Mouse (Mus musculus) adrenal gland, postnatal 10 days (tissue): ENCODE results near the gene Smc6. TPM values are rescaled to one million over a fixed set of nuclear protein-coding genes. Genes with fewer than 3 reads are reported as not detected.

Experiments
- DNase-seq: peaks from one replicate; pipeline ENCODE4 v3.0.0; 2021; ENCODE audit warnings: mixed read lengths
- long read RNA-seq, 2 experiments: library from polyadenylated mRNA; stranded (forward); transcript quantifications; one replicate each; pipeline ENCODE4 v2.0.0; 2021
- total RNA-seq, 2 experiments: library from RNA; stranded (reverse); gene quantifications; 2 replicates each; pipeline ENCODE4 v1.2.3; 2021

The Smc6 gene
- 10 to 100 TPM; 50.0 to 58.1 TPM for total RNA-seq
- long read RNA-seq, experiment 1, full-length matches to known transcripts, result 32 of 79 reads
- long read RNA-seq, experiment 1, partial matches to known transcripts, result 40 of 79 reads
- long read RNA-seq, experiment 1, other reads (novel, unspliced or antisense), result 7 of 79 reads
- long read RNA-seq, experiment 2, full-length matches to known transcripts, result 23 of 32 reads
- long read RNA-seq, experiment 2, partial matches to known transcripts, result 2 of 32 reads
- long read RNA-seq, experiment 2, other reads (novel, unspliced or antisense), result 7 of 32 reads

DNA sequence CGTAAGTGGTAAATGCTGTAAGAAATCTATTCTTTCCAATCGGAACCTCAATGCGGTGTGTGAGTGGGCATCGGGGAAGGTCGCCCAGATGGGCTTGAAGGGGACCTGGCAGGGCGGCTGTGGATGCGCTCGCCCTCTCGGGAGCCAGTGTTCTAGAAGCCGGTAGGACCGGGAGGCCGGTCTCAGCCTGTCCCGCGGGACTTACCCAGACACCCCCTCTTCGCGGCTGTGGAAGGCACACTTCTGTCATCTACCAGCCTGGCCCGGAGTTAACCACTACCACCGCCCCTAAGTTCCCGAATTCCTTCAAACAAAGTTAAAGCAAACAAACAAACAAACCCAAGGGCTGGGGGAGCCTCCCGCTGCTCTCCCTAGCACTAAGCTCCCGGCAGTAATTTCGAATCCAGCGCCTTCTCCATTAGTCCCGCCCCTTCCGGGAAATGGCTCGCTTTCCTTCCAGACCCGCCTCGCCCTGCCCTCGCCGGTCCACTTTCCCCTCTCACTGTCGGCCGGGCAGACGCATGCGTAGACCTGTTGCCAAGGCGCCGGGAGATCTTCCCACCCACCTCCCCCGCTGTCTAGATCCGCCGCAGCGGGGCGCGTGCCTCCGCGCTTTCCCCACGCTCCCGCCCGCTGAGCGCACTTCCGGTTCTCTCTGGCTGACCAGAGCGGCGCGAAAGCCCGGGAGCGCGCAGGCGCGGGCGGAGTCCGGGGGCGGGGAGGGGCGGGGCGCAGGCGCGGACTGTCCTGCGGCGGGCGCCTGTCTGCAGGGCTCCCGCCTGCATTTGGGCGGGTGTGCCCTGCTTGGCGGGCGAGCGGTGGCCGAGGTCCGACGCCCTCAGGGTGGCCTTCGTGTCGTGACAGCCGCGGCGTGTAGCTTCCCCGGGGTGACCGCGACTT is at the start of gene Smc6, which contains the start of gene Gen1:
Gene Smc6 (plus strand): TSS at position 505 of the 900 bp plus-strand sequence.
Gene Gen1 (minus strand): TSS at position 420 of the 900 bp plus-strand sequence.
- DNase-seq, result peak; percentile 97

DNA sequence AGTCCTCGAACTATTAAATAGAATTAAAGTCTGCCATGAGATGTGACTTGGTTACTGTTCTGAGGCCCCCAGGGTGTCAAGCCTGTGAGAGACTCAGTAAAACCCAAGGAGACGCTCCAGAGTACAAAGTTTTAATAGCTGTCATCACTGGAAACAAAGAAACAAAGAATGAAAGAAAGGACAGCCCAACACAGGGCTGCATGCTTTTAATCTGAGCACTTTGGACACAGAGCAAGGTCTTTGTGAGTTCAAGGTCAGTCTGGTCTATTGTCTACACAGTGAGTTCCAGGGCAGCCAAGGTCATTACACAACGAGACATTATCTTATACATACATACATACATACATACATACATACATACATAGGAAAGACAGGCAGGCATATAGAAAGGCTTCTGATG is 49.2 kb upstream of the Smc6 start:
- DNase-seq, result no peak

DNA sequence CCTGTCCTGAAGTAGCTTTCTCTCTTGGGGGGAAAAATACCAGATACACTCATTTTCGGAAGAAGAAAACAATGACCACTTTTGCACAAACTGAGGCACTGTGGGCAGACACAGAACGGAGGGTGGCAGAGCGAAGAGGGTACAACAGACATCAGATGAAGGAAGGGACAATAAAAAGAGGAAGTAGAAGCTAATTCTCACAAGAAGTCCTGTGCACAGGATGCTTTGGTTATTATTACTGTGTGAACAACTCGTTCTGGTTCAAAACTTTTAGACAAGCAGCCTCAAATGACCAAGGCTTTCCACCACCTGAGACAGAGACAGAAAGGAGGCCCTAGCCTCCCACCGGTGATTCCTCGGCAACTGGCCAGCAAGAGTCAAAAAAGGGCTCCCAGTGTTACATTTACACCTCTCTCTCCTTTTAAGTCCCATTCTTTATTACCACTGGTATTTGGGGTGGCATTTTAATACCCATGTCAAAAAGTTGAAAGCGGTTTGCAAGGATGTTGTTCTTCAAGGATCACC is 47.9 kb upstream of the Smc6 start:
- DNase-seq, result no peak

DNA sequence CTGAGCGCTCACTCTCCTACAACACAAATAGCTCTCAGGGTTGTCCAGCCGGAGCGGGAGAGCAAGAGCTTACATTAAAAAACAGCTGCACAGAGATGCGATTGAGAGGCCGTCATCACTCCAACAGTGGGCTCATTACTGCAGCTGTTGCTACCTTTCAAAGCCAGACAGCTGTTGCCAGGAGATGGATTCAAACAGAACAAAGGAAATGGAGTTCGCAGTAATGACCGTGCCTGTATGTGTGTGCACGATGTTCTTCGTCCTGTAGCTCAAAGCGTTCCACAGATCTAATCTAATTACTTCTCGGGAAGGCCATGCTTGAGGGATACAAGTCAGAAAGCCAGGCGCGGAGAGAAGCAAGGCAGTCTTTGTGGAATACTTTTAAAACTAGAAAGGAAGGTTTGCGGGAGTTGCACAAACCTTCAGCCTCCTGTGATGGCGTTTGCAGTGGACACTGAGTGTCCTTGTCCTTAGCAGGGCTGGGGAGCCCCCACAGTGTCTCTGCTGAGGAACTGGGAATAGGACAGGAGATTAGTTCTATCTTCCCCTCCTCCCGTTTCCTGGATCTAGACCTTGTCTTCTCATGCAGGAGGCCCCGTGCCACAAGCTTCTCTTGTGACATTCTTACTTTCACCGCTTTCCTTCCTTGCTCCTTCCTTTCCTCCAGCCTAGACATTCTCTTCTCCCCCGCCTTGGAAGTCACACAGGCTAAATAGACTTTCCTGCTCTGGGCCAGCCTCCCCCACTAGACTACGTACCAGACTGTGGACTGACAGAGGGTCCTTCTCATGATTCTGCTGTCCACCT is 44.0 kb upstream of the Smc6 start:
- DNase-seq, result no peak

DNA sequence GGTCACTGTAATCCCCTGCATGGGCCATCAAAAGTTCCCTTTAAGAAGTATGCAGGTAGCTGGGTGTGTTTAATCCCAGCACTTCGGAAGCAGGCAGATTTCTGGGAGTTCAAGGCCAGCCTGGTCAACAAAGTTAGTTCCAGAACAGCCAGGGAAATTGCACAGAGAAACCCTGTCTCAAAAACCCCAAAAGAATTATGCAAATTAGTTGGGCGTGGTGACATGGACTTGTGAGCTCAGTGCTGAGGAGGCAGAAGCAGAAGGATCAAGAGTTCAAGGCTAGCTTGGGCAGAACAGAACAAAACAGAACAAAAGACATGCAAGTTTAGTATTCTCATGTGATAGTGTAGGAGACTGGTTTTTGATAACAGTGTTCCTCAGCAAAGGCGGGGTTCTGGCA is 43.1 kb upstream of the Smc6 start:
- DNase-seq, result no peak

DNA sequence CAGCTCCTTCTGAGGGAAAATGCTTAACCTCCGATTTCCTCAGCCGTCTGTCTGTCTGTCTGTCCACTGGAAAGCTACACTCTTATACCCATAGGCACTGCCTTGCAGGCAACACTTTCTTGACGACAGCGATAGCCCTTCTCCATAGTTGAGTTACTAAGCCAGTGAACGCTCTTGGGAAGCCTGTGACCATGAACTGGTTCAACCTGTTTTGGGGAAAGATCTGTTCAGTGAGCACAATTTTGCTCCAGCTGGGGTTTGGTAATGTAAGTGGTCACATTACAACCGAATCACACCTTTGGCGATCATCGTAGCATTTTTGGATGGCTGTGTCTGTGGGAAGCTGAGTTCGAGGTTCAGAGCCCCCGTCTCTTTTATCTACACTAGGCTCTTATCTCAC is 42.6 kb upstream of the Smc6 start:
- peak; percentile 11 for DNase-seq

DNA sequence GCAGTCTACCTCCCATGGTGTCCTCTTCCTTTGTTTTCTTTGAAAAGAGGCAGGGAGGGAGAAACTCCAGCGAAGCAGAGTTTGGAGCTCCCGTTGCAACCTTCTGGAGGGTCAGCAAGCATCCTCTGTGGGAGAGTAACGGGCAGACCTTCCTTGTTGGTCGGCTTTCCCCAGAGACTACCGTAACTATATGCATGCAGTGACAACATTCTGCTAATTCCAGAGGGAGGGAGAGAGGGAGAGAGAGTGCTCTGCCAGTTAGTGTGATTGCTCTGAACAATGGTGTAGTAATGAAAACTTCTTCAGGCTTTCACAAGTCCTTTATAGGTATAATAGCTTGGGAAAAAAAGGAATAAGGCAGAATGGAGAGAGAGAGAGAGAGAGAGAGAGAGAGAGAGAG is 41.0 kb upstream of the Smc6 start:
- DNase-seq, result no peak

DNA sequence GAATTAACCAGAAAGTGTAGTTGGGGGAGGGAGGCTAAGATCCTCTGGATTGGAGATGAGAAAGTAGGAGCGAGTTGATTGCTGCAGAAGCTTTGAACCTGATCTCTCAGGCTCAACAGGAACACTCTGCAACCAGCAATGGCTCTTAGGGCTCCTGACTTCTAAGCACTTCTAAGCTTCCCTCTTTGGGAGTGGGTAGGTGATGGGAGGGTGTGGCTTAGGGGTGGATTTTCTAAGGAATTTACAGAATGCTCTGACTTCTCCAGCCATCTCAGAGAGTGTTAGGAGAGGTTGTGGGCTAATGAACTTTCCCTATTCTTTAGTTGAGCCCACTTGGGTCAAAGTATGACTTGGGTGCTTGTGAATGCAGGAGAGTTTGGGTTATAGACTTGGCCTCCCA is 39.6 kb upstream of the Smc6 start:
- no peak for DNase-seq

DNA sequence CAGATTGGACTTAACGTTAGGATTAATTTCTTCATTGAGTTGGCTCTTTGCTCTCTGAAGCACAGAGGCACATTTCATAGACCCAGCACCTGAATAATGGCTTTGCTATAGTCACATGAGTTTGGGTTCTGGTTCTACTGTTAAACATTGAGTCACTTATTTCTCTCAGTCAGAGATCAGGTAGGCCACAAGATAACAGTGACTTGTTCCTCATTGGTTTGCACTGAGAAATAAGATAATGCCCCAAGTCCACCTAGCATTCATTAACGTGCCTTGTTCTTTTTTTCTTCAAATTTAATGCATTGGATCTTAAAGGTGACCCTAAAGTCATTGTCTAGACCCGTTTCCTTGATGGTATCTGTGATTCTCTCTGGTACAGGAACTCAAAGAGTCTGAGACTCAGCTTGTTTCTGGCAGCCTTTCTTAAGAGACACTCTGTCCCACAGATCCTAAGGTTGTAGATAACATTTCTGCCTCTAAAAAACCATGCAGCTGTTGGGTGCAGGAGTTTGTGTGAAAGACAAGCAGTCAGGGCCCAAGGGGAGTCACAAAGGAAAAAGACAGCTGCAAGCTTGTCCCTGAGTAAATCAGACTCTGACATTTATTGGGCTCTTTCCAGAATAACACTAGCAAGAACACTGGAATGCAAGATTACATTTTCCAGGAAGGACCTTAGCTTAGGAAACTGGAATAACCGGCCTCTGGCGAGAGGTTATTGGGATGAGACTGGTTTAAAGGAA is 39.0 kb upstream of the Smc6 start:
- DNase-seq, result peak; percentile 16

DNA sequence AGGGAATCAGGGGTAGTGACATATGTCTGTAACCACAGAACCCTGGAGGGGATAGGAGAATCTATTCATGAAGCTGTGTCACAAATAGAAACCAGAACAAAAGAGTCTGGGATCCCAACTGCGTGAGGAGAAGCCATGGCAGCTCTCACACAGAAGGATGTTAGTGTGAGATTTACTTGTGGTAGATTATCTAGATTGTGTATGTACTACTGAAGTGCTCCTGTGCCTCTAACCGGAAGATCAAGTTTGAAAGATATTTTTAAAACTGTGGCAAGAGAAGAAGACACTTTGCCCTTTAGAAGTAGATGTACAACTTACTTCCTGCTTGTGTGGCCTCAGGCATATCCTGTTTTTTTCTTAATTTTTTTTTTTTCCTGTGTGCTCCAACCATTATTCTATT is 35.4 kb upstream of the Smc6 start:
- DNase-seq, result no peak

DNA sequence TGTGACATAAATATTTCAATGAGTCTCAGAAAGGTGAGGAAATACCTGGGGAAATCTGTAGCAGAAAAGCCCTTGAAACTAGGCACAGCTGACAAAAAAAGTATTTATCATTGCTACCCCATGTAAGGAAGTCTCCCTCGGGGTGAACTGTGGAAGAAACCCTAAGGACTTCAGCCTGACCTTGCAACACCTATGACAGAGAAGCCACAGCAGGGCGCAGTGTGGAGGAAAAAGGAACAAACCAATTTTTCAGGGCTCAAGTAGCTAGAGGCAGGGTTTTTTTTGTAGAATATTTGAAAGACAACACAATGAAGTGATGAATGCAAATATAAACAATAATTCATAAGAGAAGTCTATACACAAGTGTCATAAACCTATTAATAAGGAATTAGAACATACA is 29.7 kb upstream of the Smc6 start:
- no peak for DNase-seq

DNA sequence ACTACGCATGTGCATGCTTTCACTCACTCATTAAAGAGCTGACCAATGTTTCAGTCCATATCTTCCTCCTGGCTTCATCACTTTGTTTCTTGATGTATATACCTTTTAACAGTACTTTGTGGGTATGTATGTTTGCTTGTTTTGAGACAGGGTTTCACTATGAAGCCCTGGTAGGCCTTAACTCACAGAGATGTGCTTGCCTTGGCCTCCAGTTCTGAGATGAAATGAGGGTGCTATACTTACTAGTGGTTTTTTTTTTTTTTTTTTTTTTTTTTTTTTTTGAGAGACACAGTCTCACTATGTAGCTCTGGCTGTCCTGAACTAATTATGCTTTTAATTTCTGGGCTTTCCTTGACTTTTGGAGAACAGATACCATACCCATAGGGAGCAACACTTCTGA is 18.2 kb upstream of the Smc6 start:
- no peak for DNase-seq

DNA sequence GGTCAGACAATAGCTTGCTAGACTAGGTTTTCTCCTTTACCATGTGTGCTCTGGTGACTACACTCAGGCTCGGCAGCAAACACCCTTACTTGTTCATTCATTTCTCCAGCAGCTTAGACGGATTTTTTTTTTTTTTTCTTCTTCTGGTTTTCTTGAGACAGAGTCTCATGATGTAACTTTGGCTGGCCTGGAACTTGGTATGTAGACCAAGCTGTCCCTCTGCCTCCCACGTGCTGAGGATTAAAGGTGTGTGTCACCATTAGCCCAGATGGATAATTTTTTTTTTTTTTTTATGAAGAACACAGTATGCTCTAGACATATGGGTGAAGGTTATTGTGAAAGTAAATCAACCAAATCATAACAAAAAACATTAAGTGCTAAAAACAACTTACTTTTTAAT is 15.4 kb upstream of the Smc6 start:
- no peak for DNase-seq

DNA sequence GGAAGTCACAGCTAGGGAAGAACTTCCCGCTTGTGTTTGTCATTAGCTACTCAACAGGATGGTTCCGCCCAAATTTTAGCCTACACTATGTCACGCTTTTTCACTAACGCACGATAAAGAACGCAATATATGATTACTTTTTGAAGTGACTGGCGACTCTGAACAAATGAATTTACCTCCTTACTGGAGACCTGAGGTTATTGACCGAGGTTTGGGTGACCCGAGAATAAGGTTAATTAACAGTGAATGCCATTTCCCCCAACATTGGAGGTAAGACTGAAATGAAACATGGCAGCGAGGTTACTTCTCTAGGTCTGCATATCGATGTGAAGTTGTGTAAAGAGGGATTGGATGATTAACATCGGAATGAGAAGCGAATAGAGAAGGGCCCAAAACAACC is 791 bp upstream of the Smc6 start:
- no peak for DNase-seq

DNA sequence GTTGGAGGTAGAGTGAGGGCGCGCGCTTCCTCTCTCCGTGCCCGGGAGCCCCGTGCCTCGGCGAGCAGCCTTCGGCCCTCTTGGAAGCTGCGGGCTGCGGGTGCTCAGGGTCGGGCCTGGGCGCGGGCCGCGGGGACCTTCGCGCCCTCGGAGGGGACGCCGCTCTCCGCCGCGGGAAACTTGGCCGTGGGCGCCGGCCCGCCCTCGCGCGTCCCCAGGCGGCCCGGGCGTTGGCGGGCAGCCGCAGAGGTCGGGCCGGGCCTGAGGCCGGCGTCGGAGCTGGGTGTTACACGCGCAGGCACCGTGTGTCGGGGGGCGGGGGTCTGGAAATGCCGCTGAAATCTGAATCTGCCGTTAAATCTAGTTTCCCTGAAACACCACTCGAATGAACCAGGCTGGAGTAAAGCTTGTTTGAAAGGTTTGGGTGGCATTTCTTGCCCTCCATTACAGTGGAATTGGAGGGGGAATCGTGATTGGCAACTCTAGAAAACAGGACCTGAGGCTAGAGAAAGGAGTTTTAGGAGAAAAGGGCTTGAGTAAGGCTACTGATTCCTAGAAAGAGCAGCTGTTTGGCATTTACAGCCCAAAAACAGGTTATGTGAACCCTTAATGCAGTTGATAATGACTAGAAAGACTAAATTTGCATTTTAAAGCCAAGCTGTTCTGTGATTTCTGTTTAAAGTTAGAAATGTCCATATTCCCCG is 748 bp downstream of the Smc6 start:
- DNase-seq, result peak; percentile 76

DNA sequence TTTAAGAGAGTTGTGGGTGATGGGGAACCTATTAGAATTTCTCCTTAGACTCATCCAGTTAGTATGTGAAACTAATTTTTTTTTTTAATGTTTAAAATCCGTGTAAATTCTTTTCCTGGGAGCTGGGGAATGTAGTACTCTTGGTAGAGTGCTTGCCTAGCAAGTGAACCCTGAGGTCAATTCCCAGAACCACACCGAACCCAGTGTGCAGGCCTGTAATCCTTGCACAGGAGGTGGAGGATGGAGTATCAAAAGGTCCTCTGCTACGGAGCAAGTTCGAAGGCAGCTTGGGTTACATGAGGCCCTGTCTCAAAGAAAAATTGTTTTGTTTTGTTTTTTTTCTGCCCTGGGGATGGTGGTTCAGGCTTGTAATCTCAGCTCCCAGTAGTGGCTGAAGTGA is 1.3 kb downstream of the Smc6 start:
- DNase-seq, result peak; percentile 10

DNA sequence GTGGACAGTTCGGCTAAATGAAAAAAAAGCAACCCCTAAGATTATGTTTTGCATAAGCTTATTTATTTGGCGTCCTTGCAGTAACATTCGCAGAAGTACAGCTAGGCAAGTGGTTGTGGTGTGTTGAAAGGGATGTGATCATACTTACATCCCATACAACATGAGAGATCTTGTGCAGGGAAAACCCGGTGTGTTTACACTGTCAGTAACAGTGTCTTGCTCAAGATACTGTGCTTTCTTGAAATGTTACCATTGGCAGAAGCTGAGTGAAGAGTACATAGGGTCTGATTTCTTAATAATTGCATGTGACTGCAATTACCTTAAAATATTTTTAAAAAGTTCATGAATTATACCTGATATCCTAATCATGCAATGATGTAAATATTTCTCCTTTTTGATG is 6.9 kb downstream of the Smc6 start:
- DNase-seq, result no peak

DNA sequence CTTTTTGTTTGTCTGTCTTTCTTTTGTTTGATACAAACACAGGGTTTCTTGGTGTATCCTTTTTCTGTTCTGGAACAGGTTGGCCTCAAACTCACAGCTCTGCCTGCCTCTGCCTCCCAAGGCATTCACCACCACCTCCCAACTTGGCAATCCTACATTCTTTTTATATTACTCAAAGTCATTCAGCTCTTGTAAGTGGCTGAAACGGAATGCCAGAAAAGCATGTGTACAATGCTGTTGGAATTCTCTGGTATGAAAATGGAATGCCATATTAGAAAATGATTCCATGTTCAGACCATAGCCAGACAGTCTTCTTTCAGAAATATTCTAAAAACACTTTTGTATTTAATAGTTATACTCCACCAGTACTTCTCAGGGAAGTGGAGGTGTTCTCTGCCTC is 7.5 kb downstream of the Smc6 start:
- no peak for DNase-seq

DNA sequence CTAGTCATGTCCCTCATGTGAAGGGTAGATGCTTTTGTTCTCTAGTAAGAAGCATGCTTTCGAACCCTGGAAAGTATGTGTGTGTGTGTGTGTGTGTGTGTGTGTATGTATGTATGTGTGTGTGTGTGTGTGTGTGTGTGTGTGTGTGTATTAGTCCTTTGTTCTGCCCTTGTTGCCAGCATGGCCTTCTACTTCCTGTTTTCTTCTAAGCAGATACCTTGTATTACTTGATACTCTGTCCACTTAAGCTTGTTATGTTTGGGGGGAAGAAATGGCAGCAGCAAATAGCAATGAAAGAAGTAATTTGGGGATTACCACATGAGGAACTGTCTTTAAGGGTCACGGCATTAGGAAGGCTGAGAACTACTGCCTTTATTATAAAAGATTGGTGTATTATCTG is 10.9 kb downstream of the Smc6 start:
- no peak for DNase-seq

DNA sequence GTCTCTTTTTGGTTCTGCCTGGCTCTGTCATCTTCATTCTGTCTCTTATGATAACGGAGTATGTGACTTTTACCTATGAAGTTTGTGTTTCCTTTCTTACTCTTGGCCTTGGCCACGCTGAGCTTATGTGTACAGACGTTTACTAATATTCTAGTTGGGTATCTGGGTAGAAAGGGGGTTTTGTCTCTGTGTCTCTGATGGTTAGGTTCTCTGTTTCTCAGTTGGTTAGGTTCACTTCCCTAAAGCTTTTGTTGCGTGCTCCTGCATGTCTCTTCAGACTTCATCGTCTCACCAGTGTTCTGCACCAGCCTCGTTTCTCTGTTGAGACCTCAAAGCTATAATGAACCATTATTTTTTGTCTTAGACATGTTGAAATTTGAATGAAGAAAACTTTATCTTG is 11.5 kb downstream of the Smc6 start:
- DNase-seq, result no peak

DNA sequence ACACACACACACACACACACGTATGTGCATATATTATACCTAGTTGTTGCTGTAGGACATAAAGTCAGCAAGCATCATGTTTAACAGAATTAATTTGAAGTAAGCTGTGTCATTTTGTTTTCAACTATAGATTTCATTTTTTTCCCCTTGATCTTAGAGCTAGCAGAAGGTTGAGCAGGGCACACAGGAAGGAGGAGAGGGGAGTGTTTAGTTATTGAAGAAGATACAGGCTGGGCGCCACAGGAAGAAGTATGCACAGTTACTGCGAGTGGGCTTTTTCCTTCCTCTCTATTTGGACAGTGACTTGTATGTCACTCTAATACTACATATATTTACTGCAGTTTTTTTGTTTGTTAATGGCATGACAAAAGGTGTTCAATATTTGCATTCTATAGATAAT is 14.2 kb downstream of the Smc6 start:
- no peak for DNase-seq
